Mouse (Mus musculus) retina, adult 2 months (tissue): Measurements from ENCODE around the gene Socs3.

Experiments
- DNase-seq: peaks from one replicate; pipeline ENCODE4 v3.0.0-alpha.2; 2012; ENCODE audit warnings: low read depth, low spot score

The Socs3 gene

GRCm38 (mm10) chr11:117955621-117956020 is 14.2 kb downstream of the Socs3 start:
- DNase-seq = no peak

GRCm38 (mm10) chr11:117954819-117955218 is 15.0 kb downstream of the Socs3 start:
- DNase-seq = no peak

- DNase-seq = no peak
These were observed 15.8 kb downstream of the Socs3 start for GRCm38 (mm10) chr11:117954094-117954493.

DNA sequence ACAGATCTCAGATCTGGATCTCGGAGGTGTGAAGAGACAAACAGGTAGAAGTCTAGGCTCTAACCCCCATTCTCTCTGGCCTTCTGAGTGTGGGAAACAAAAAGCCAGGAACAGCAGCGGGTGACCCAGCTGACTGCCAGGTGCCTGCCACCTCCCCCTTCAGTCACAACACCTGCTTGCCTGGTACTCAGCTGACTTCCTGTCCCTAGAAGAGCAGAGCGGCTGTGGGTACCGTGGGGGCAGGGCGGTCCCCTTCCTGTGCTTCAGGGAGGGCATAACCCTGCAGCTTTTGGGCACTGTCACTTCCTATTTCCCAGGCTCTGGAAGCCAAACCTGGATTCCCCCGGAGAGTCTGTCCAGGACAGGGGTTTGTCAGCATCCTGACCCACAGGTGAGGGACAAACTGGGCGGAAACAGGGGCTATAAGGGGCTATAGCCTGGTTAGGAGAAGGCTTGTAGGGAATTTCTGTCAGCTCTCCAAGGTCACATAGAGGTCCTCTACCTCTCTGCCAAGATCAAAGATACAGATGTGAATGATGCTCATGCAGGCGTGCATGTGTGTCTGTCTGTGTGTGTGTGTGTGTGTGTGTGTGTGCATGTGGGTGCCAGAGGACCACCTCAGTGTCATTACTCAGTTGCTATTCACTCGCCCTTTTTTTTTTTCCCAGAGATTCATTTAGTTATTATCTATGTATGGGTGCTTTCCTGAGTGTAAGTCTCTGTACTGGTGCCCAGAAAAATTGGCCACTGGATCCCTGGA is 17.5 kb downstream of the Socs3 start:
- no peak for DNase-seq

DNA sequence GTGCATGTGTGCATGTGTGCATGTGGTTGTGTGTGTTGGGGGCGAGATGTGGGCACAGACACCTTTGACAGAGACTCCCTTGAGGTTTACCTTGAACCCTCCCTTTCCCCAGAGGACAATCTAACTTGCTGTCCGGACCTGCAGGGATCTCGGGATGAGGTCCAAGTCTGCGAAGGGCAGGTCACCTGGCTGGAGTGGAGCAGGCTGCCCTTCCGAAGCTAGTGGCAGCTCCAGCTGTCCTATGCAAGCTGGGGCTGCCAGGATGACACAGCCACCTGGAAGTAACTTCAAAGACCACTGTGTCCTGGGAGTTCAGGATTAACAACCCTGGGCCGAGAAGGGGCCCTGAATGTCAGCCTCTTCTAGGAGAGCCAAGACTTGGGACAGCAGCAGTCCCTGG is 18.5 kb downstream of the Socs3 start:
- no peak for DNase-seq

GRCm38 (mm10) chr11:117949392-117950091 is 20.3 kb downstream of the Socs3 start:
- DNase-seq = no peak

- no peak for DNase-seq
These were observed 22.8 kb downstream of the Socs3 start for GRCm38 (mm10) chr11:117946996-117947419.

DNA sequence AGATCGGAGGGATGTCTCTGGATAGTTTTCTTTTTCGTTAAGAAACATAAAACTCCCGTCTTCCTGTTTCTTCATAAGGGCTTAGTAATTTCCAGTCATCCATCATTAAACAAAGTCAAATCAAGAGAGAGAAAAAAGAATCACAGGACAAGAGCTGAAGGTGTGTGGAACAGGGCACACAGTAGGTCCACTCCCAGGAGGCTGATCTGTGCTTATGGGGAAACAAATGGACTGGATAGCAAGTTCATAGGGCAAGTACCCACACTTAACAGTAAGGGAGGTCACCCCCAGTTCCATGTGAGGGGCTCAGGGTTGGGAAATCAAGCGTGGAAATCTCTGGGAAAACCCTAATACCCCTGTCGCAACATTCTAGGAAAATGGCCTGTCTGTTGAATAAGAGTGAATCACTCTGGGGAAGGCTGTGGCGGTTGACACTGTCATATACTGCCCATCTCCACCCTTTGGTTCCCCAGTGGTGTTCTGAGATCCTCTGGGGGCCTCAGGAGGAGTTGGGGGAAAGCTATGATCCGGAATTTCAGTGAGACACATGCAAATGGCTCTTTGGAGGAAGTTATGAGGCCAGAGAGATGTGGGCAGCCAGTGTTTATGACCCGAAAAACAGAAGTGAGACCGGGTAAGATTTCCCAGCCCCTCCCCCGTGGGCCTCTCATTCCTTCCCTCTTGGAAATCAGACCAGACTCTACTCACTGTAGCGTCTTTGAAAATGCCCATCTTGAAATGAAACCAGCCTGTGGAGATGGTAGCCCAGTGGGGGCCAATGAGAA is 23.5 kb downstream of the Socs3 start:
- no peak for DNase-seq

GRCm38 (mm10) chr11:117941848-117942247 is 28.0 kb downstream of the Socs3 start:
- no peak for DNase-seq

DNA sequence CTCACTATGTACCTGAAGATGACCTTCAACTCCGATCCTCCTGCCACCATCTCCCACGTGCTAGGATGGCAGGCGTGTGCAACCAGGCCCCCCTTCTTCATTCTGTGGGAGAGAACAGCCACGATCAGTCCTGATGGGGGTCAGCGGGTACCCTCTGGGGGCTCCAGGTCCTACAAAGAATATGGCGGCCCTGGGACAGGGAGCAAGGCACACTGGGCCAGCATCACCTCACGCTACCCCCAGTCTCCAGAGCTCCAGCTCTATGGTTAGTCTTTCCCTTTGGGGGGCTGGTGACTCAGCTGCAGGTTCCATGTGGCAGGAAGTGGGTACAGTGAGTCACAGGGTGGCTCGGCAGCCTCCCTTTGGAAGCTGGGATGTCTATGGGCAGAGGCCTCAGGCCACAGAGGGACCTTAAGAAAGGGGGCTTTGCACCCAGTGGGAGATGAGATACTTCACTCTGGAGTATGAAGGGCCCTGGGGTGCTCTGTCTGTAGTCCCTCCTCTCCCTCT is 28.5 kb downstream of the Socs3 start:
- no peak for DNase-seq

GRCm38 (mm10) chr11:117940881-117941280 is 29.0 kb downstream of the Socs3 start:
- DNase-seq = no peak

DNA sequence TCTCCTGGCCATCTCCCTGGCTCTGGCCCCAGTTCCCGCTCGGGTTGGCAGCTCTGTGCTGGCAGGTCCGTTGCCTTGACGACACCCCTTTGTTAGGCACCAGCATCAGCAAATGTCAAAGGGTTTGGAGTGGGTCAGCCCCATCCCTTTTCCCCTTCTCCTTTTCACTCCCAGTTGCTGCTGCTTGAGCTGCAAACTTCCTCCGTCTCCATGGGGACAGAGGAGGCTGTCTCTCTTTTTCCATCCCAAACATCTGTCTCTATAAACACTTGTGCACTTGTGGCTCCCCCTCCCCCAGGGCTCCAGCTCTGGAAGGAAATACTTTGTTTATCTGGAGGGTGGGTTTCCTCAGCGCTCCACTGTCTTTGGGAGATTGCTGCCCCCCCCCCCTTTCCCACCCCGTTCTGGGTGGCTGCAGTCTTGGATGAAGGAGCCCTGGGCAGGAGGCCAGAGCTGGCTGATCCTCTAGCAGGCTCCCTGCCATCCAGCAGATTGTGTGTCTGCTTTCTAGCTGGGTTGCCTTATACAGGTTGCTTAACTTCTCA is 30.0 kb downstream of the Socs3 start:
- DNase-seq = no peak

DNA sequence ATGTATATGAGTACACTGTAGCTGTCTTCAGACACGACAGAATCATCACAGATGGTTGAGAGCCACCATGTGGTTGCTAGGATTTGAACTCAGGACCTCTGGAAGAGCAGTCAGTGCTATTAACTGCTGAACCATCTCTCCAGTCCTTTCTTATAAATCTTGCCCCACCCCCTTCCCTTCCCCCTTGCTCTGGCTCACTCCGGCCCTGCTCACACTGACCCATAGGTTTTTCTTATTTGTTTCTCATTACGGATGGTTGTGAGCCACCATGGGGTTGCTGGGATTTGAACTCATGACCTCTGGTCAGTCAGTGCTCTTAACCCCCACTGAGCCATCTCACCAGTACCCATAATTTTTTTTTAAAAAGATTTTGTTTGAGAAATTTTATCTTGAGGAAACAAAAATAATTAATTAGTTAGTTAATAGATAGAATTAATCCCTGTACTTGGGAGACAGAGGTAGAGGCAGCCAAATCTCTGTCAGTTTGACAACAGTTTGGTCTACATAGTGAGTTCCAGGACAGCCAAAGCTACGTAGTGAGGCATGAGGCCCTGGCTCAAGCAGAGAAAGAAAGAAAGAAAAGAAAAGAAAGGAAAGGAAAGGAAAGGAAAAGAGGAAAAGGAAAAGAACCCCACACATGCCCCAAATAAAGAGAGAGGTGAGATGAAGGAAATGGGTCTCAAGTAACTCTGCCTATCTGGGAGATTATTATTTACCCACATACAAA is 30.7 kb downstream of the Socs3 start:
- DNase-seq = no peak

- no peak for DNase-seq
These were observed 33.6 kb downstream of the Socs3 start for GRCm38 (mm10) chr11:117936202-117936601.

- no peak for DNase-seq
These were observed 34.2 kb downstream of the Socs3 start for GRCm38 (mm10) chr11:117935616-117936015.

DNA sequence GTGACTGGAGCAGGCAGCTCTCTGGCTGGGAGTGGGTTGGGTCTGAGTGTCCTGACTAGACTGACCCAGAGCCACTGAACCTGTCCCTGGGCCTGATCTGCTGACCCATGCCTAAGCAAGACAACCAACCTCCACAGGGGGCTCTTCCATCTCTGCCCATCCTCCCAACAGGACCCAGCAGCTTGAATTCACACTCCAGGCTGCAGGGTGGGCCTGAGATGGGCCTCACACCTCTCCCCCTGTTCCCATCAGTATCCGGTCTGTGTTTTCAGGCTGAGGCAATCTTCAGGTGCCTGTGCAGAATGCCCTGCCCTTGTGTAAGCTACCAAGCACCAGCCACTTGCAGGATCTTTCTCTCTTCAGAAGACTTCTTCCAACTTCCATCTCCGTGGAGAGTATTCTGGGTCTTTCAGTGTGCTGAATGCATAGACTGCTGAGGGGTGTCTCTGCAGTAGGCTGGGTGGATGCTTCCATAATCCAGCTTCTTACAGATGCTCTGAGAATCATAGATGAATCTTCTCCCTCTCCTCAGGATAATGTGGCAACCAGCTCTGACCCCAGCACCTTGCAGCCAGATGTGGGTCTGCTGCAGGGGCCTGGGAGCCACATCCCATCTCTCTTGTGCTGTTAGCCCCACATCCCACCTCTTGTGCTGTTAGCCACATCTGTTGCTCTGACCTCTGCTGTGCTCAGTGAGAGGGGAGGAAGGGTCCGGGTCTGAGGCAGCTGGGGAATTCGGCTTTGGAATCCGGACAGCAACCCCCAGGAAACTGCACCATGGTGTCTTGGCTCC is 35.1 kb downstream of the Socs3 start:
- no peak for DNase-seq

DNA sequence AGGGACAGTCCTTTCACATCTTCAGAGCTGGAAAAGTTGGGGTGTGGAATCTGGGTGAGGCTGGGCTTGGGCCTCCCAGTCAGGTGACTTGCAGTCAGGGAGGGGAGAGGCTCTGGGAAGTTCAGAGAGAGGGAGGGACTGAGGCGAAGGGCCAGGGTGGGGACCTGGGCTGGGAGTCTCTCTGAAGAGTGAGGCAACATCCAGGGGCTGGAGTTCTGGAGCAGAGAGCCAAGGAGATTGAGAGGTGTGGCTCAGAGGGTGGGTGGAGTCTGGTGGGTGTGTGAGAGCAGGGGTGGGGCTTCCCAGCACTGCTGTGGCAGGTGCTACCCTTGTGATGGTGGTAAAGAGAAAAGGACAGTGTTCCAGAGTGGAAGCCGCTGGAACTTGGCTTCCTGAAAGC is 35.7 kb downstream of the Socs3 start:
- no peak for DNase-seq

DNA sequence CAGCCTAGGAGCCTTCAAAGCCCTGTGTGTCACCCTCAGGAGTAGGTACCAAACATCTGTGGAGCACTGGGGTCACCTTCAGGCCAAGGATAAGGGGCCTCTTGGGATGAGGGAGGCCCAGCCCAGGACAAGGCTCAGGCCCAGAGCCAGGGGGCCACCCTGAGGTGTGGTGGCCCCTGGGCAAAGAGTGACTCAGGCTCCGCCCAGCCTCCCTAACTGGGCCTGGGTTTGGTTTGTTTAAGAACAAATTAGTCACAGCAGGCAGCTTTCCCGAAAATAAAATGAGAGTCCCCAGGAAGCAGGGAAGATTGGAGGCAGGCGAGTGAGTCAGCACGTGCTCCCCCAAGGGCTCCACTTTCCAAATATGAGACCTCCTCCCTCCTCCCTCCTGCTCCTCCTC is 37.7 kb downstream of the Socs3 start:
- no peak for DNase-seq

DNA sequence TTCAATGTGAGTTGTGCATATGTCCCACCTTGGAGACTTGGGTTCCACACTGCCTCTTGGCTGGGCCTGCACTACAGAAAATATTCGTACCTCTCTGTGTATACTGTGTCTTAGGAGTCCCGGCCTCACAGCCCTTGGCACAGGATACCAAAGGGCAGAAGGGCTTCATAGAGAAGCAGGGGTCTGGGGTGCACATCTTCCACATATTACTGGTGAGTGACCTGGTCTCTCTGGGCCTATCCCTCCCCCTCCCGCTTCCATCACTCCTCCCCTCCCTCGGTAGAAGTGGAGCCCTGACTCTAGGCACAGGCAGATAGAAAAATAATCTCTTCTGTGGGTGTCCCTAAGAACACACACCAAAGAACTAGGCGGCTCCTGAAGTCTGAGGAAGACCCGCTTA is 38.3 kb downstream of the Socs3 start:
- DNase-seq = no peak

DNA sequence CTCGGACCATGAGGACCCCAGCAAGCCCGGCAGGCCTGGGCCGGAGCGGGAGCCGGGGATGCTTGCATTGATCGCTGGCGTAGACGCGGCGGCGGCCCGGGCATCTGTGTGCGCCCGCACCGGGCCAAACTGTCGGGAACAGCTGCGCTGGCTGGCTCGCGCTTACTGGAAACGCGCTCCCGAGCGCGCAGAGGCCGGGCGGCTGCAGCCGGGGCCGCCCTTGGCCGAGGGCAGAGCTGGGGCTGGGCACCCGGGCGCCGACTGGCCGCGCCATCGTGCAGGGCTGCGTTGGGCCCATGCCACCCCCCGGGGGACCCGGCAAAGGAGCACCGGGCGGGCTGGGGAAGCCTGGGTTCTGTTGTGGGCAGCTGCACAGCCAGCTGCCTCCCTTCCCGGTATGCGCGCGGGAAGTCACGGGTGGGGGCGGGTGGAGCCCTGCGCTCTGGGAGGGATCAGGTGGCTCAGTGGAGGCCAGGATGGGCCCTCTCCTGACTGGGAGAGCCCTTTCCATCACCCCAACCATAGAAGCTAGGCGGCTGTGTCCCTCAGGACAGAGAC is 39.0 kb downstream of the Socs3 start:
- DNase-seq = no peak
